Mouse (Mus musculus) layer of hippocampus, postnatal 36 days (tissue): ENCODE data around the gene Tenm3. TPM values are rescaled to one million over a fixed set of nuclear protein-coding genes. Genes with fewer than 3 reads are reported as not detected.
"Not testable (repeated sequence)": the region's sequence is repeated elsewhere in the genome, so short reads cannot be mapped to it uniquely, and the experiment has no call there.

Source experiments
- DNase-seq, 2 experiments: peaks; one replicate each; pipeline ENCODE4 v3.0.0; 2022
- total RNA-seq, 2 experiments: library from RNA; stranded (reverse); gene quantifications; 2 replicates each; pipeline ENCODE4 v1.2.3; 2021

Gene Tenm3
- total RNA-seq, 2 experiments from 2014 or later: 75.0 to 76.7 TPM

GRCm38 (mm10) chr8:48195971-48196370 is 647.8 kb downstream of the Tenm3 start:
- DNase-seq: no peak

GRCm38 (mm10) chr8:48188586-48188985 is 655.2 kb downstream of the Tenm3 start:
- no peak for DNase-seq

GRCm38 (mm10) chr8:48183758-48184157 is 660.0 kb downstream of the Tenm3 start:
- DNase-seq: no peak

- DNase-seq: no peak
These were observed 662.8 kb downstream of the Tenm3 start for GRCm38 (mm10) chr8:48181000-48181399.

GRCm38 (mm10) chr8:48180146-48180545 is 663.6 kb downstream of the Tenm3 start:
- not testable (repeated sequence) for DNase-seq

- no peak for DNase-seq
These were observed 664.8 kb downstream of the Tenm3 start for GRCm38 (mm10) chr8:48178993-48179392.

- no peak for DNase-seq
These were observed 665.9 kb downstream of the Tenm3 start for GRCm38 (mm10) chr8:48177876-48178275.
